Comparison of ENCODE assay signal across 13 mouse cellular contexts in the genomic region with DNA sequence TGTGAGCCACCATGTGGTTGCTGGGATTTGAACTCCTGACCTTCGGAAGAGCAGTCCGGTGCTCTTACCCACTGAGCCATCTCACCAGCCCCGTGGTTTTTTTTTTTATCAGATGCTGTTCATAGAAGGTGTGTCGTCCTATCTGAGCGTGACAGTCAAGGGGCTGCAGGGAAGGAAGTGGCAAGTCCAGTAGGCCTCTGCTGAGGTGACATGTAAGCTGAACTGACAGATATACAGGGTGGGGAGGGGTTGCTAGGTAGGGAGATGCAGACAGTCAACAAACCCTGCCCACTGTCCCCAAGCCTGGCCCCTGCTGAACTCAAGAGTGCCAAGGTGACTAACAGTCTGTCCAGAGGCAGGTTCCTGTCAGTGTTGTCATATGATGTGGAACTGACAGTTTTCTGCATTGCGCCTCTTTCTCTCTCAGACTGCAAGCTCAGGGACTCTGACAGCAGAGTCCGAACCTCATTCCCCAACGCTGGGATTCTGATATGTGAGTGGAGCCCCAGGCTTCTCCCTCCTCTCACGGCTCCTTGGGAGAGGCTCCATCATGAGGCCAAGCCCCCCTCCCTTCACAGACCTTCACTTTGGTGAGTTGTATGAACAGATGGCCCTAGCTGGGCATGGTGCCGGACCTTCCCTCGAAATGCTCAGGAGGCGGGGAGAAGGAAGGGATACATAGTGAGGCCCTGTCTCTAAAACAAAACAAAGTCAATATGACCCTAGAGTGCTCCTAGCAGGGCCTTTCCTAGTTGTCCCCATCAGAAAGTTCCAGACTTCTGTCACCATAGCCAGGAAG. TPM values are rescaled to one million over a fixed set of nuclear protein-coding genes. Genes with fewer than 3 reads are reported as not detected.
A peak's percentile ranks its signal among the peaks of the same experiment; 100 is the strongest.
DNase-seq lines count a peak whose midpoint lies in the region; ATAC-seq lines count a peak whose summit lies in the region.
"Had no signal": no experiment of that assay in that cellular context is flagged by ENCODE, and none has a peak within 500 bp of the region (broad histone marks: within the 10 kb centered on the region; RNA-seq: fewer than 3 reads in every experiment).

No protein-coding gene starts in this region.

- H3K27me3 ChIP-seq in heart, embryonic 14.5 days (ENCODE audit: control insufficient read depth, insufficient read depth, low read length), result no peaks in the 10 kb centered on the region
- H3K27me3 ChIP-seq in liver, embryonic 13.5 days, result no peaks in the 10 kb centered on the region
- H3K27me3 ChIP-seq: embryonic facial prominence, embryonic 13.5 days had no signal

- H3K27ac ChIP-seq in heart, embryonic 14.5 days (replicated peaks in 1 of 2; ENCODE audit: control insufficient read depth in 1 of 2, insufficient read depth in 1 of 2, low read depth in 2 of 2, low read length in 2 of 2), result no peak overlapping the region; a peak in 1 of 4 replicates
- H3K27ac ChIP-seq in liver, embryonic 13.5 days, result peak overlapping the region; percentile 94
- H3K27ac ChIP-seq: embryonic facial prominence, embryonic 13.5 days had no signal

- 41% methylated on average over 12 of the region's 12 CpGs for WGBS in heart, embryonic 14.5 days
- whole genome bisulfite sequencing in liver, embryonic 13.5 days (ENCODE audit: insufficient replicate concordance), result 43% methylated on average over 12 of the region's 12 CpGs

- intact Hi-C loops in heart, postnatal 10 days (cut with DNase I), result no loop called here

- H3K36me3 ChIP-seq in heart, embryonic 14.5 days (ENCODE audit: control insufficient read depth, insufficient read depth, low read length), result no peaks in the 10 kb centered on the region
- H3K36me3 ChIP-seq in liver, embryonic 13.5 days, result peaks cover 12% of the 10 kb centered on the region; the same call in 1 of the 2 replicates
- H3K36me3 ChIP-seq: embryonic facial prominence, embryonic 13.5 days had no signal

- no peak for DNase-seq in heart, postnatal 10 days
- DNase-seq in brain, adult 2 months (ENCODE audit: low read depth, low spot score), result peak; percentile 92
- DNase-seq in cerebellum, postnatal 10 days, result peak; percentile 92 to 95
- DNase-seq in liver, embryonic 13.5 days, result peak; percentile 72
- DNase-seq in spleen, adult 12 weeks (ENCODE audit: low spot score), result no peak
- no peak for DNase-seq in right cerebral cortex, adult 18-20 months
- DNase-seq: kidney, postnatal 36 days had no signal

- H3K9ac ChIP-seq in heart, embryonic 14.5 days (ENCODE audit: low read length), result no peak overlapping the region
- H3K9ac ChIP-seq in liver, embryonic 13.5 days, result peak overlapping the region; percentile 61
- H3K9ac ChIP-seq: embryonic facial prominence, embryonic 13.5 days had no signal

- peaks cover 32 to 41% of the 10 kb centered on the region in 2 experiments for H3K4me1 ChIP-seq in heart, embryonic 14.5 days (ENCODE audit: control insufficient read depth in 2 of 2, insufficient read depth in 2 of 2, low read length in 2 of 2)
- peaks cover 68% of the 10 kb centered on the region for H3K4me1 ChIP-seq in liver, embryonic 13.5 days (replicated peaks)

- no peaks in the 10 kb centered on the region for H3K9me3 ChIP-seq in heart, embryonic 14.5 days (ENCODE audit: control insufficient read depth, low read length)
- no peaks in the 10 kb centered on the region for H3K9me3 ChIP-seq in liver, embryonic 13.5 days (replicated peaks)
- H3K9me3 ChIP-seq: embryonic facial prominence, embryonic 13.5 days had no signal

- no peak overlapping the region for H3K4me3 ChIP-seq in heart, embryonic 14.5 days (ENCODE audit: control insufficient read depth in 1 of 2, insufficient read depth in 1 of 2, low read depth in 1 of 2, low read length in 2 of 2)
- peak overlapping the region; percentile 14; the same call in 1 of the 2 replicates for H3K4me3 ChIP-seq in liver, embryonic 13.5 days (replicated peaks)
- H3K4me3 ChIP-seq: embryonic facial prominence, embryonic 13.5 days had no signal

- peak; percentile 42; the same call in 1 of the 2 replicates for ATAC-seq in heart, embryonic 14.5 days (ENCODE audit: insufficient number of reproducible peaks, insufficient read depth, low FRiP score, low read depth)
- peak; percentile 92 for ATAC-seq in liver, embryonic 13.5 days (ENCODE audit: low read depth)
- ATAC-seq in monocyte, adult 5-6 weeks (replicated peaks; ENCODE audit: insufficient number of reproducible peaks, low FRiP score, low TSS enrichment, poor library complexity, severe bottlenecking), result no peak
- ATAC-seq: activated CD4-positive, CD25-positive, alpha-beta regulatory T cell, adult 4 months had no signal

- H3K4me2 ChIP-seq in heart, embryonic 14.5 days (ENCODE audit: low read length), result no peak overlapping the region
- peak overlapping the region; percentile 59 for H3K4me2 ChIP-seq in liver, embryonic 13.5 days
- H3K4me2 ChIP-seq: embryonic facial prominence, embryonic 13.5 days had no signal

RNA-seq across cellular contexts. Expression of a gene that starts 38.4 kb away (rescaled TPM):
- not detected in 2 replicates for polyA plus RNA-seq in heart, embryonic 14.5 days (2014; fragmentation: Nextera tagmentation; extraction: Ambion mirVana)
- total RNA-seq in heart, postnatal 10 days (2021), result not detected
- polyA plus RNA-seq in liver, embryonic 13.5 days (2015; fragmentation: Nextera tagmentation; extraction: Ambion mirVana), result not detected in 2 replicates
- not detected in 3 replicates for total RNA-seq in monocyte, adult 5-6 weeks (2017)
- total RNA-seq: granulocyte monocyte progenitor cell, adult 5-6 weeks had no signal
- polyA plus RNA-seq: activated CD4-positive, CD25-positive, alpha-beta regulatory T cell, adult 4 months; embryonic facial prominence, embryonic 13.5 days; stomach, embryonic 14.5 days had no signal

Comparison
In these comparisons a context has a peak if more than half of its experiments do, and no peak if none do; other contexts are left out.
1. DNase-seq: peak in brain, adult 2 months (single experiment), cerebellum, postnatal 10 days (2 of 2) and liver, embryonic 13.5 days (single experiment); none in heart, postnatal 10 days (0 of 2), spleen, adult 12 weeks (single experiment) and right cerebral cortex, adult 18-20 months (single experiment).